Mouse (Mus musculus) R1 (cell line): ENCODE results near the gene Tha1.

Experiments used
- DNase-seq: peaks from one replicate; pipeline ENCODE4 v3.0.0-alpha.2; 2018; ENCODE audit warnings: low read depth, low spot score

Tha1 gene

GRCm38 (mm10) chr11:117848985-117849671 is 24.2 kb downstream of the Tha1 start, which contains the start of gene Birc5:
Gene Birc5, plus strand, starts transcription at chr11:117849251.
- DNase-seq: peak; percentile 97

- DNase-seq: peak; percentile 92
These were observed 24.9 kb downstream of the Tha1 start for GRCm38 (mm10) chr11:117848271-117848984.

- DNase-seq: no peak
These were observed 25.6 kb downstream of the Tha1 start for GRCm38 (mm10) chr11:117847593-117848215.

- DNase-seq: peak; percentile 49
These were observed 26.6 kb downstream of the Tha1 start for GRCm38 (mm10) chr11:117846640-117847039.

- no peak for DNase-seq
These were observed 27.6 kb downstream of the Tha1 start for GRCm38 (mm10) chr11:117845651-117846050.

- DNase-seq: no peak
These were observed 28.3 kb downstream of the Tha1 start for GRCm38 (mm10) chr11:117844997-117845396.

- no peak for DNase-seq
These were observed 29.8 kb downstream of the Tha1 start for GRCm38 (mm10) chr11:117843434-117843833.

- DNase-seq: no peak
These were observed 32.4 kb downstream of the Tha1 start for GRCm38 (mm10) chr11:117840910-117841309.

GRCm38 (mm10) chr11:117839021-117839420 is 34.3 kb downstream of the Tha1 start:
- DNase-seq: no peak

- no peak for DNase-seq
These were observed 34.7 kb downstream of the Tha1 start for GRCm38 (mm10) chr11:117838572-117838971.

- peak; percentile 96 for DNase-seq
These were observed 37.0 kb downstream of the Tha1 start for GRCm38 (mm10) chr11:117836306-117836705.

GRCm38 (mm10) chr11:117834086-117834485 is 39.2 kb downstream of the Tha1 start:
- no peak for DNase-seq

- peak; percentile 29 for DNase-seq
These were observed 39.8 kb downstream of the Tha1 start for GRCm38 (mm10) chr11:117833509-117833908.

GRCm38 (mm10) chr11:117832086-117832969 is 41.0 kb downstream of the Tha1 start:
- DNase-seq: peak; percentile 96

- no peak for DNase-seq
These were observed 42.9 kb downstream of the Tha1 start for GRCm38 (mm10) chr11:117830401-117830800.

- DNase-seq: peak; percentile 41
These were observed 43.5 kb downstream of the Tha1 start for GRCm38 (mm10) chr11:117829671-117830215.

- DNase-seq: no peak
These were observed 44.2 kb downstream of the Tha1 start for GRCm38 (mm10) chr11:117828888-117829604.

GRCm38 (mm10) chr11:117828149-117828887 is 45.0 kb downstream of the Tha1 start:
- DNase-seq: no peak

GRCm38 (mm10) chr11:117827386-117827785 is 45.9 kb downstream of the Tha1 start:
- DNase-seq: no peak

GRCm38 (mm10) chr11:117826916-117827315 is 46.4 kb downstream of the Tha1 start:
- DNase-seq: no peak
